Mouse (Mus musculus): Measurements from ENCODE around the gene Vma21-ps. TPM values are rescaled to one million over a fixed set of nuclear protein-coding genes. Genes with fewer than 3 reads are reported as not detected.
"Not testable (repeated sequence)": the region's sequence is repeated elsewhere in the genome, so short reads cannot be mapped to it uniquely, and the experiment has no call there.

Gene Vma21-ps
- 0.90 TPM in 1 of 2 replicates, not detected in the other for polyA plus RNA-seq (2015; fragmentation: Nextera tagmentation; extraction: Ambion mirVana)

DNA sequence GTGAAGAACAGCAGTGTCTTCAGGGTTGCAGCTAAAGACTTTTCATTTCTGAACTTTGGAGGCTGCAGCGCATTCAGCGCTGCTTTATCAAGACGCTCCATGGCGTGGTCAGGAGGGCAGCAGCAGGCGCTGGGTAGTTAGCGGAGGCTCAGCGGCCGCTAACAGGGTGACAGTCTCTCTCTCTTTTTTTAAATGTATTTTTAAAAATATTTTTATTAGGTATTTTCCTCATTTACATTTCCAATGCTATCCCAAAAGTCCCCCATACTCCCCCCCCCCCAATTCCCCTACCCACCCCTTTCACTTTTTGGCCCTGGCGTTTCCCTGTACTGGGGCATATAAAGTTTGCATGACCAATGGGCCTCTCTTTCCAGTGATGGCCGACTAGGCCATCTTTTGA lies at the start of gene Vma21-ps:
TSS of gene Vma21-ps (minus strand) at position 101 of the 400 bp plus-strand sequence.
- H3K4me2 ChIP-seq (replicated peaks; ENCODE audit: low read depth); H3K27me3 ChIP-seq (replicated peaks; ENCODE audit: control insufficient read depth, insufficient read depth, low read length); H3K4me1 ChIP-seq (replicated peaks; ENCODE audit: control insufficient read depth, insufficient read depth, low read length); H3K27ac ChIP-seq (ENCODE audit: low read depth, low read length); H3K9me3 ChIP-seq (ENCODE audit: control insufficient read depth); H3K4me3 ChIP-seq (ENCODE audit: low read depth, low read length); ATAC-seq; H3K9ac ChIP-seq (ENCODE audit: low read depth, low read length); H3K36me3 ChIP-seq (ENCODE audit: control insufficient read depth, insufficient read depth): not testable (repeated sequence)
- WGBS, result 92% methylated on average over 10 of the region's 10 CpGs

DNA sequence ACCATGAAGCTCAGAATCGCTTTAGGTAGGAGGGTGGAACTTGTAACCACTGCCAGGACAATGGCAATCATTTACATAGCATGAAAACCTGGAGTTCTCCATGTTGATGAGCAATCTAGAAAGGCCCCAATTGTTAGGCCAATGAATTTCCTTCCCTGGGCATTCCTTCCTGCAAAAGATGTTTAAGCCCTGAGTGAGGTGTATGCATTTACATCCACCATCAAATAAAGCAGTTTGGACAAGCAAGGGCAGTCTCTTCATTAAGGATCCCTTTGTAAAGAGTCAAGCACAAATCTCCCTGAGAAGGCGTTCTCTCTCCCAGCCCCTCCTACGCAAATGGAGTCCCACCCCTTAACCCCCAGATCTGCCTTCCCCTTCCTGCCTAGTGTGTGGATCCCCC lies 46.0 kb upstream of the Vma21-ps start:
- H3K9ac ChIP-seq (ENCODE audit: low read depth, low read length), result no peak overlapping the region
- no peaks in the 10 kb centered on the region for H3K36me3 ChIP-seq (ENCODE audit: control insufficient read depth, insufficient read depth)
- H3K27me3 ChIP-seq (replicated peaks; ENCODE audit: control insufficient read depth, insufficient read depth, low read length), result no peaks in the 10 kb centered on the region
- no peaks in the 10 kb centered on the region for H3K4me1 ChIP-seq (replicated peaks; ENCODE audit: control insufficient read depth, insufficient read depth, low read length)
- no peak overlapping the region for H3K27ac ChIP-seq (ENCODE audit: low read depth, low read length)
- H3K4me2 ChIP-seq (replicated peaks; ENCODE audit: low read depth), result no peak overlapping the region
- ATAC-seq, result no peak
- H3K9me3 ChIP-seq (ENCODE audit: control insufficient read depth), result no peaks in the 10 kb centered on the region
- TF ChIP-seq CTCF (IDR thresholded peaks at IDR 0.05; ENCODE audit: low read depth), result no peak
- H3K4me3 ChIP-seq (ENCODE audit: low read depth, low read length), result no peak overlapping the region
- 86% methylated on average over 3 of the region's 3 CpGs for WGBS

DNA sequence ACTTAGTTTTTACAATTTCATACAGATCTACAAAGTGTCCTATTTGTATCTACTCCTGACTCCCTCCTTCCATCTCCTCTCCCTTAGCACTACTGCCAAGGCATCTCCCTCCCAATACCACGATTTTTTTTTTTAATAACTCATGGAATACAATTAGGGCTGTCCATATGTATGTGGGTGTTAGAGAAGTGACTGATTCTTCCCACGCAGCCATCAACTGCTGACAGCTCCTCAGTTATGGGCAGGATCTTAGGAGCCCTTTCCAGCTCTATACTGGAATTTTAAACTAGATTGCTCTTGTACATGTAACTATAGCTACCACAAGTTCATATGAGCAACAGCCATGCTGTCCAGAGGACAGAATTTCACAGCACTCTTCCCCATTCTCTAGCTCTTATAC lies 33.6 kb upstream of the Vma21-ps start:
- Histone ChIP-seq H3K4me2 (replicated peaks; ENCODE audit: low read depth) (no peak overlapping the region), H3K9ac (ENCODE audit: low read depth, low read length) (no peak overlapping the region), H3K4me3 (ENCODE audit: low read depth, low read length) (no peak overlapping the region), H3K36me3 (ENCODE audit: control insufficient read depth, insufficient read depth) (no peaks in the 10 kb centered on the region), H3K27ac (ENCODE audit: low read depth, low read length) (no peak overlapping the region), H3K9me3 (ENCODE audit: control insufficient read depth) (no peaks in the 10 kb centered on the region), H3K4me1 (replicated peaks; ENCODE audit: control insufficient read depth, insufficient read depth, low read length) (no peaks in the 10 kb centered on the region), H3K27me3 (replicated peaks; ENCODE audit: control insufficient read depth, insufficient read depth, low read length) (no peaks in the 10 kb centered on the region)
- no peak for TF ChIP-seq CTCF (IDR thresholded peaks at IDR 0.05; ENCODE audit: low read depth)
- WGBS, result 78% methylated on average over 2 of the region's 2 CpGs
- ATAC-seq, result no peak

DNA sequence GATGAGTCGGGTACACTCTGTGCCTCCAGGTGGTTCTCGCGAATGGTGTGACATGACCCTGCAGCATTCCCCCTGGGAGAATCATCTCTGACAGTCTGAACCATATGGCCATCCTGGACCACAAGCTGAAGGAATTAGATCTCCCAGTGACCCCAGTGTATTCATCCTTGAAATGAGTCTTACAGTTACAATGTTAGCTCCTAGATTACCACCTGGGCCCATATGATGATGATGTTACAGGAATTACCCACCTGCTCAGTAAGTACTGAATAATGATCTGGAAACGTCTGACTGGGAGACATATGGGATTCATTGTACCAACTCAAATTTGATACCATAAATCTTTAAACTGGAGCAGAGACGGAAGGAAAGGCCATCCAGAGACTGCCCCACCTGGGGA lies 29.4 kb upstream of the Vma21-ps start:
- Histone ChIP-seq H3K9me3 (ENCODE audit: control insufficient read depth) (no peaks in the 10 kb centered on the region), H3K27me3 (replicated peaks; ENCODE audit: control insufficient read depth, insufficient read depth, low read length) (no peaks in the 10 kb centered on the region), H3K4me2 (replicated peaks; ENCODE audit: low read depth) (no peak overlapping the region), H3K36me3 (ENCODE audit: control insufficient read depth, insufficient read depth) (no peaks in the 10 kb centered on the region), H3K9ac (ENCODE audit: low read depth, low read length) (no peak overlapping the region), H3K4me3 (ENCODE audit: low read depth, low read length) (no peak overlapping the region), H3K4me1 (replicated peaks; ENCODE audit: control insufficient read depth, insufficient read depth, low read length) (no peaks in the 10 kb centered on the region), H3K27ac (ENCODE audit: low read depth, low read length) (no peak overlapping the region)
- no peak for TF ChIP-seq CTCF (IDR thresholded peaks at IDR 0.05; ENCODE audit: low read depth)
- WGBS, result 80% methylated on average over 5 of the region's 5 CpGs
- ATAC-seq, result no peak

DNA sequence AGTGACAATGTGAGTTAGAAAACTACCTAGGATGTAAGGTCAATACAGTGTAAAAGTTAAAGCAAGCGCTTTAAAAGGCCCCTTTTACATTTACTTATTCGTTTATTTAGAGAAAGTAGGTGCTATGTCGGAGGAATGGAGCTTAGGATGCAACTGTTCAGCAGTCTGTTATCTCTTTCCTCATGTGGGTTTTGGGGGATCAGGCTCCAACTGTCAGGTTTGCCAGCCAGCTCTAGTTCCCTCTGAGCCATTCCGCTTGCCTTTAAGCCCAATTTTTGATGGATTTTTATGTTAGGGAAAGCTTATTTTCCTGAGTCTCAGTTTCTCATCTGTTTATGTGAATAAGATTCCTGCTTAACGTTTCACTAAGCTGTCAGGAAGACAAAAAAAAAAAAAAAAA lies 22.3 kb upstream of the Vma21-ps start:
- Histone ChIP-seq H3K9me3 (ENCODE audit: control insufficient read depth) (no peaks in the 10 kb centered on the region), H3K4me2 (replicated peaks; ENCODE audit: low read depth) (no peak overlapping the region), H3K9ac (ENCODE audit: low read depth, low read length) (no peak overlapping the region), H3K4me1 (replicated peaks; ENCODE audit: control insufficient read depth, insufficient read depth, low read length) (no peaks in the 10 kb centered on the region), H3K27ac (ENCODE audit: low read depth, low read length) (no peak overlapping the region), H3K4me3 (ENCODE audit: low read depth, low read length) (no peak overlapping the region), H3K36me3 (ENCODE audit: control insufficient read depth, insufficient read depth) (no peaks in the 10 kb centered on the region), H3K27me3 (replicated peaks; ENCODE audit: control insufficient read depth, insufficient read depth, low read length) (no peaks in the 10 kb centered on the region)
- WGBS, result 72% methylated on average over 5 of the region's 5 CpGs
- no peak for ATAC-seq
- no peak for TF ChIP-seq CTCF (IDR thresholded peaks at IDR 0.05; ENCODE audit: low read depth)

DNA sequence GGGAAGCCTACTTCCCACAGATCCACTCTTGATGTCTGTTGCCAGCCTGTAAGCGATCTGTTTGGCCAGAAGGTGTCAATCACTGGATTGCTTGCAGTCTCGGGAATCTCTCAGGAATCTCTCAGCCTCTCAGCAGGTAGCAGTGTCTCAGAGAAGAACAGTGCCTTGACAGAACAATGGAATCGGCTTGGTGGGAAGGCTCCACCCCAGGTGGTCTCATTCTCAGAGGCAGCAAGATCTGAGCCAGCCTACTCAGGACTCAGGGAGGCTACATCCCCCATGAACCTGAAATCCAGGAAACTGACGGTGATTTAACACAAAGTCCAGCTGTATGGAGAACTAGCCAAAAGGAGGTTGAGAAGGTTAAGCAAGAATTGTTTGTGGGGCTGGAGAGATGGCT lies 20.5 kb upstream of the Vma21-ps start:
- Histone ChIP-seq H3K9me3 (ENCODE audit: control insufficient read depth) (no peaks in the 10 kb centered on the region), H3K4me2 (replicated peaks; ENCODE audit: low read depth) (no peak overlapping the region), H3K9ac (ENCODE audit: low read depth, low read length) (no peak overlapping the region), H3K4me3 (ENCODE audit: low read depth, low read length) (no peak overlapping the region), H3K4me1 (replicated peaks; ENCODE audit: control insufficient read depth, insufficient read depth, low read length) (no peaks in the 10 kb centered on the region), H3K27ac (ENCODE audit: low read depth, low read length) (no peak overlapping the region), H3K36me3 (ENCODE audit: control insufficient read depth, insufficient read depth) (no peaks in the 10 kb centered on the region), H3K27me3 (replicated peaks; ENCODE audit: control insufficient read depth, insufficient read depth, low read length) (no peaks in the 10 kb centered on the region)
- no peak for TF ChIP-seq CTCF (IDR thresholded peaks at IDR 0.05; ENCODE audit: low read depth)
- no peak for ATAC-seq
- WGBS, result 21% methylated on average over 4 of the region's 4 CpGs

DNA sequence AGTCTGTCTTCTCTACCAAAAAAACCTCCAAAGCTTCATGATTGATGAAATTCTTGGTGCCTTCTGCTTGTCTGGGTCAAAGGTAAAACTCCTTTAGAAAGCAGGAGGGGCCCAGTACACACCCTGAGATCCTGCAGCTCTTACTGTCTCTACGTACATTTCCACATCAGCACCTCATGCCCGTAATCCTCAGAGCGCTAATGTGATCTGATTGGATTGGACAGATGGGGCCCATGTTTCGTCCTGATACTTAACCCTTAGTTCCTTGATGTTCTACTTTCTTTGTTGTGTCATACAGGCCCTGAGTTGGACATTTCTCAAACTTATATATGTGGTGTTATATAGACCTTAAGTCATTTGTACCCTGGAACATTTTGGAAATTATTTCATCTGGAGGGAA lies 9.6 kb downstream of the Vma21-ps start:
- 80% methylated on average over 4 of the region's 4 CpGs for WGBS
- Histone ChIP-seq H3K9me3 (ENCODE audit: control insufficient read depth) (no peaks in the 10 kb centered on the region), H3K27ac (ENCODE audit: low read depth, low read length) (no peak overlapping the region), H3K9ac (ENCODE audit: low read depth, low read length) (no peak overlapping the region), H3K36me3 (ENCODE audit: control insufficient read depth, insufficient read depth) (peaks cover 9% of the 10 kb centered on the region), H3K27me3 (replicated peaks; ENCODE audit: control insufficient read depth, insufficient read depth, low read length) (no peaks in the 10 kb centered on the region), H3K4me2 (replicated peaks; ENCODE audit: low read depth) (no peak overlapping the region), H3K4me3 (ENCODE audit: low read depth, low read length) (no peak overlapping the region), H3K4me1 (replicated peaks; ENCODE audit: control insufficient read depth, insufficient read depth, low read length) (no peaks in the 10 kb centered on the region)
- no peak for ATAC-seq
- no peak for TF ChIP-seq CTCF (IDR thresholded peaks at IDR 0.05; ENCODE audit: low read depth)
